Mouse (Mus musculus) myocyte (in vitro differentiated cells): ENCODE data around the gene Phkg1. TPM values are rescaled to one million over a fixed set of nuclear protein-coding genes. Genes with fewer than 3 reads are reported as not detected.
"Not testable (repeated sequence)": the region's sequence is repeated elsewhere in the genome, so short reads cannot be mapped to it uniquely, and the experiment has no call there.

Experiments used
- H3K27me3 ChIP-seq: one replicate; pipeline ENCODE4 v1.6.1; 2011; ENCODE audit not compliant: control insufficient read depth, insufficient read depth, insufficient read length
- H3K36me3 ChIP-seq: one replicate; pipeline ENCODE4 v1.6.1; 2011; ENCODE audit not compliant: control insufficient read depth, insufficient read depth
- H3K4me2 ChIP-seq: one replicate; pipeline ENCODE4 v1.6.1; 2011; ENCODE audit warnings: low read depth, control low read depth
- H3K4me3 ChIP-seq: one replicate; pipeline ENCODE4 v1.5.1; 2011; ENCODE audit warnings: mild to moderate bottlenecking, control low read depth, moderate library complexity
- H3K79me2 ChIP-seq: one replicate; pipeline ENCODE4 v1.6.1; 2011; ENCODE audit not compliant: control insufficient read depth, insufficient read depth
- H3ac ChIP-seq: one replicate; pipeline ENCODE4 v1.6.1; 2011; ENCODE audit not compliant: control insufficient read depth, insufficient read length
- CEBPB ChIP-seq: IDR thresholded peaks from 2 replicates; pipeline ENCODE4 v1.6.1; 2011; ENCODE audit warnings: mild to moderate bottlenecking, moderate library complexity; ENCODE audit not compliant: poor library complexity, insufficient read depth, severe bottlenecking
- E2F4 ChIP-seq: IDR thresholded peaks from one replicate; pipeline ENCODE4 v1.6.1; 2011; ENCODE audit warnings: mild to moderate bottlenecking, control low read depth, moderate library complexity; ENCODE audit not compliant: insufficient read depth
- MAX ChIP-seq: IDR thresholded peaks from one replicate; pipeline ENCODE4 v1.6.1; 2011; ENCODE audit warnings: low read depth, mild to moderate bottlenecking, control low read depth
- MYOD1 ChIP-seq, 3 experiments: IDR thresholded peaks; one replicate each; pipeline ENCODE4 v1.6.1; 2011; ENCODE audit warnings: control low read depth in 2 of 3, low read depth in 2 of 3, mild to moderate bottlenecking in 2 of 3, moderate library complexity in 1 of 3; ENCODE audit not compliant: insufficient read length in 2 of 3, control insufficient read depth in 1 of 3
- MYOG ChIP-seq, 3 experiments: IDR thresholded peaks; one replicate each; pipeline ENCODE4 v1.6.1; 2011; ENCODE audit warnings: control low read depth in 2 of 3, low read depth in 2 of 3, mild to moderate bottlenecking in 2 of 3; ENCODE audit not compliant: insufficient read length in 2 of 3, control insufficient read depth in 1 of 3, insufficient read depth in 1 of 3
- POLR2A ChIP-seq: IDR thresholded peaks from one replicate; pipeline ENCODE4 v1.6.1; 2011; ENCODE audit warnings: low read depth, mild to moderate bottlenecking, control low read depth, moderate library complexity; ENCODE audit not compliant: insufficient read length
- POLR2AphosphoS2 ChIP-seq: IDR thresholded peaks from one replicate; pipeline ENCODE4 v1.6.1; 2011; ENCODE audit warnings: low read depth, control low read depth; ENCODE audit not compliant: insufficient read length
- REST ChIP-seq: IDR thresholded peaks from one replicate; pipeline ENCODE4 v1.6.1; 2011; ENCODE audit warnings: mild to moderate bottlenecking, control low read depth, moderate library complexity; ENCODE audit not compliant: insufficient read depth, insufficient read length
- SRF ChIP-seq: IDR thresholded peaks from one replicate; pipeline ENCODE4 v1.6.1; 2011; ENCODE audit warnings: low read depth; ENCODE audit not compliant: control insufficient read depth, insufficient read length
- TCF12 ChIP-seq: IDR thresholded peaks from one replicate; pipeline ENCODE4 v1.6.1; 2011; ENCODE audit warnings: mild to moderate bottlenecking, control low read depth; ENCODE audit not compliant: poor library complexity, insufficient read depth, severe bottlenecking
- TCF3 ChIP-seq: IDR thresholded peaks from one replicate; pipeline ENCODE4 v1.6.1; 2011; ENCODE audit warnings: low read depth, control low read depth; ENCODE audit not compliant: insufficient read length
- USF1 ChIP-seq: IDR thresholded peaks from one replicate; pipeline ENCODE4 v1.6.1; 2011; ENCODE audit warnings: low read depth, mild to moderate bottlenecking, control low read depth, moderate library complexity
- polyA plus RNA-seq: library from polyadenylated mRNA; unstranded; fragments of >200 nt; fragmentation: generic; extraction: Trizol; gene quantifications from one replicate; pipeline ENCODE4 v1.2.1, GENCODE M21; 2012; ENCODE audit warnings: missing spikeins

Gene Phkg1
- polyA plus RNA-seq, 1 experiment: 0.32 TPM

DNA sequence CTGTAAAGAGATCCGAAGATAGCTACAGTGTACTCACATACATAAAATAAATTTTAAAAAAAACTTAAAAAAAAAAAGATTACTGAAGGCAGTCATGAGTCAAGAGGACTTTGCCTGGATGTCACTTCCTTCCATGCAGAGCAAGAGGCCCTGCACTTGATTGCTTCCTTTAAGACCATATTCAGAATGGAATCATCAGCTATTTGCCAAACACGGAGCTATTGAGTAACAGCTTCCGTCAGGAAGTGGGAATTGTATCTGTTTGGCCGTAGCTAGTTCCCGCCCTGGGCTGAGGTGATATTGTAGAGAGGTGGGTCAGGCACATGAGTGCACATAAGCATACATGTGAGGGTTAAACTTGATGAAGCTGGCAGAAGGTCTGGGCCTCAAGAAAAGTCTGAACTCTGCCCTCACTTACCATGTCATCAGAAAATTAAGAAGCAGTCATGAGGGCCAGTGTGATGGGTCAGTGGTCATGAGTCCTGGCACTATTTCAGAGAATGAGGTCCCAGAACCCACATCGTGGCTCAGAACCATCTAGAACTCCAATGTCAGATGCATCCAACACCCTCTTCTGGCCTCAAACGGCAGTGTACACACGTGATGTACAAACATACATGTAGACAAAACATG lies 26.6 kb upstream of the Phkg1 start:
- H3K36me3 ChIP-seq: no peaks in the 10 kb centered on the region
- TF ChIP-seq SRF (no peak), MYOG (IDR thresholded peaks at IDR 0.05; ENCODE audit: control insufficient read depth in 1 of 3, insufficient read depth in 1 of 3, insufficient read length in 2 of 3, low read depth in 2 of 3) (no peak), USF1 (no peak), CEBPB (no peak), MYOD1 (IDR thresholded peaks at IDR 0.05; ENCODE audit: control insufficient read depth in 1 of 3, insufficient read length in 2 of 3, low read depth in 2 of 3) (no peak), MAX (no peak), POLR2A (no peak), TCF12 (no peak), REST (no peak), E2F4 (no peak), TCF3 (no peak), POLR2AphosphoS2 (no peak)
- no peak overlapping the region for H3K4me3 ChIP-seq
- no peak overlapping the region for H3K4me2 ChIP-seq
- H3K79me2 ChIP-seq: no peaks in the 10 kb centered on the region
- H3K27me3 ChIP-seq: no peaks in the 10 kb centered on the region
- no peak overlapping the region for H3ac ChIP-seq

DNA sequence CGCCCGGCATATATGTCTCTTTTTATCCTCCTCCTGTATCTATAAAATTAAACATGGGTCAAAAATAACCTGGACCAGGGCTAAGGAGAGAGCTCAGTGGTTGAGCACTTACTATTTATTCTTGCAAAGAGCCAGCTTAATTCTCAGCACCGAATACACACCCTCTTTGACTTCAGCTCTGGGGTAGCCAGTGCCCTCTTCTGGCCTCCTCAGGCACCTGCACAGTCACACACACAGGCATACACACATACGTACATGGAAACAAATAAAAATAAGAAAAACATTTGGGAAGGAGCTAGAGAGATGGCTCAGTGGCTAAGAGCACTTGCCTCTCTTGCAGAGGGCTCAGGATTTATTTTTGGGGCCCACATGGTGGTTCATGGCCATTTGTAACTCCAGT lies 23.6 kb upstream of the Phkg1 start:
- Histone ChIP-seq H3K4me3 (no peak overlapping the region), H3ac (no peak overlapping the region), H3K36me3 (no peaks in the 10 kb centered on the region), H3K27me3 (no peaks in the 10 kb centered on the region), H3K79me2 (no peaks in the 10 kb centered on the region), H3K4me2 (no peak overlapping the region)
- no peak for TF ChIP-seq TCF12
- no peak for TF ChIP-seq POLR2A
- no peak for TF ChIP-seq CEBPB
- TF ChIP-seq POLR2AphosphoS2: no peak
- no peak for TF ChIP-seq MYOD1 (IDR thresholded peaks at IDR 0.05; ENCODE audit: control insufficient read depth in 1 of 3, insufficient read length in 2 of 3, low read depth in 2 of 3)
- no peak for TF ChIP-seq USF1
- no peak for TF ChIP-seq REST
- no peak for TF ChIP-seq SRF
- TF ChIP-seq TCF3: no peak
- no peak for TF ChIP-seq MYOG (IDR thresholded peaks at IDR 0.05; ENCODE audit: control insufficient read depth in 1 of 3, insufficient read depth in 1 of 3, insufficient read length in 2 of 3, low read depth in 2 of 3)
- TF ChIP-seq E2F4: no peak
- no peak for TF ChIP-seq MAX

DNA sequence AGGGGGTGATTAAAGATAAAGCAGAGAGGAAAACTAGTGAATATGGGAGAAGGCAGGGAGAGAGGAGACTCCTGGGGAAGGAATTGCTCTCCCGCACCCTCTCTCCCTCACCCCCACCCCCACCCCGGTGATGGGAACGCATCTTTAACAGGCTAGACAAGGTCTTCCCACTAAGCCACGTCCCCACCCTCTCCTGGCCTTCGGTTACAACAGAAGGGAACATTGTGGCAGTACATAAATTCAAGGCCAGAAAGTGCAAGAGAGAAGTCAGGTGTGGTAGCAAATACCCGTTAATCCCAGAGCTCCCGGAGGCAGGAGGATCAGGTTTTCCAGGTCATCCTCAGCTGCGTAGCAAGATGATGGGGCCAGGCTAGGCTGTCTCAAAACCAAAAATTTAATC lies 21.0 kb upstream of the Phkg1 start:
- H3K27me3 ChIP-seq: no peaks in the 10 kb centered on the region
- H3K4me2 ChIP-seq: no peak overlapping the region
- H3ac ChIP-seq: no peak overlapping the region
- H3K79me2 ChIP-seq: no peaks in the 10 kb centered on the region
- H3K36me3 ChIP-seq: no peaks in the 10 kb centered on the region
- TF ChIP-seq MYOD1 (IDR thresholded peaks at IDR 0.05; ENCODE audit: control insufficient read depth in 1 of 3, insufficient read length in 2 of 3, low read depth in 2 of 3) (no peak), POLR2A (no peak), TCF3 (no peak), REST (no peak), E2F4 (no peak), USF1 (no peak), MAX (no peak)
- no peak overlapping the region for H3K4me3 ChIP-seq

DNA sequence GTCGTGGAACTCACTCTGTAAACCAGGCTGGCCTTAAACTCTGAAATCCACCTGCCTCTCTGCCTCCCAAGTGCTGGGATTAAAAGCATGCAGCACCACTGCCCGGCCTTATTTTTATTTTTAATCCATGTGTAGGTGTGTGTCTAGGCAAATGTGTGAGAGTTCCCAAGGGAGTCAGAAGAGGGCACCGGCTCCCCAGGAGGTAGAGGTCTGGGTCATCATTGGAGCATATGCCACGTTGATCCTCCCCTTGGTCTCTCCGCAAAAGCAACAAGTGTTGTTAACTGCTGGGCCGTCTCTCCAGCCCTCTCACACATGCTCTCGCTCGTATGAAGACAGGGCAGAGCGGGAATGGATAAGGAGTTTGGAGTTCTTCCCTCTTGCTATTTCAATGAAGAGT lies 20.4 kb upstream of the Phkg1 start:
- Histone ChIP-seq H3K4me2 (no peak overlapping the region), H3ac (no peak overlapping the region), H3K4me3 (no peak overlapping the region), H3K79me2 (no peaks in the 10 kb centered on the region), H3K36me3 (no peaks in the 10 kb centered on the region), H3K27me3 (no peaks in the 10 kb centered on the region)
- TF ChIP-seq TCF12 (no peak), MYOD1 (IDR thresholded peaks at IDR 0.05; ENCODE audit: control insufficient read depth in 1 of 3, insufficient read length in 2 of 3, low read depth in 2 of 3) (no peak), SRF (no peak)

DNA sequence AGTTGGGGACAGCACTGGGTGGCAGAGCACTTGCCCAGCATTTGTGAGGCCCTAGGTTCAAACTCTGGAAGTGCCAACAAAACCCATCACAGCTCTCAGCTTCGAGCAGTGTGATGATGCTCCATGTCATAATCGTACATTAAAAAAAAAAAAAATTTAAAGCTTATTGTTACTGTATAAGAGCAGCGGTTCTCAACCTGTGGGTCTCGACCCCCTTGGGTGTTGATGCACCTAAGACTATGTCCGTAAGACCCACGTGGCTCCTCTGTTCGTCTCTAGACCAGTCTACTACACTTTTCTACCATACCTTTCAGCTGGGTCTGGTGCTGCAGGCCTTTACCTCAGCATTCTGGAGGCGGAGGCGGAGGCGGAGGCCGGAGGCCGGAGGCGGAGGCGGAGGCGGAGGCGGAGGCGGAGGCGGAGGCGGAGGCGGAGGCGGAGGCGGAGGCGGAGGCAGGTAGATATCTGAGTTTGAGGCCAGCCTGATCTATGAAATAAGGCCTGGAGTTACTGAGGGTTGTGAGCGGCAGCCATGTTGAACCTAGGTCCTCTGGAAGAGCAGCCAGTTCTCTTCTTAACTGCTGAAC lies 19.8 kb upstream of the Phkg1 start:
- Histone ChIP-seq H3ac (no peak overlapping the region), H3K79me2 (no peaks in the 10 kb centered on the region), H3K27me3 (no peaks in the 10 kb centered on the region), H3K36me3 (no peaks in the 10 kb centered on the region), H3K4me3 (no peak overlapping the region), H3K4me2 (no peak overlapping the region)
- no peak for TF ChIP-seq POLR2A
- no peak for TF ChIP-seq CEBPB

DNA sequence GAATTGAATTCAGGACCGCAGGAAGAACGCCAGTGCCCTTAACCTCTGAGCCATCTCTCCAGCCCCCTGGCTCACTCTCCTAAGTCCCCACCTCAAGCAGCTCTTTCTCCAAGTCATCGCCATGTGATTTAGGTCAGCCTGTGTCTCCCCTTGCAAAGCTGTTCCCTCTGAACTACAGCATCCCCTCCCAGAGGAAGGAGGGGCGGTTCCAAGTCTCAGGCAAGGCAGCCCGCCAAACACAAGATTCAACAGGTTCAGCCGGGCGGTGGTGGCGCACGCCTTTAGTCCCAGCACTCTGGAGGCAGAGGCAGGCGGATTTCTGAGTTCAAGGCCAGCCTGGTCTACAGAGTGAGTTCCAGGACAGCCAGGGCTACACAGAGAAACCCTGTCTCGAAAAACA lies 17.1 kb upstream of the Phkg1 start:
- not testable (repeated sequence) for H3K79me2 ChIP-seq, H3K4me2 ChIP-seq, H3K27me3 ChIP-seq, H3K4me3 ChIP-seq, H3K36me3 ChIP-seq, H3ac ChIP-seq
